Comparison of ENCODE assay signal across 14 mouse cellular contexts in the genomic region with DNA sequence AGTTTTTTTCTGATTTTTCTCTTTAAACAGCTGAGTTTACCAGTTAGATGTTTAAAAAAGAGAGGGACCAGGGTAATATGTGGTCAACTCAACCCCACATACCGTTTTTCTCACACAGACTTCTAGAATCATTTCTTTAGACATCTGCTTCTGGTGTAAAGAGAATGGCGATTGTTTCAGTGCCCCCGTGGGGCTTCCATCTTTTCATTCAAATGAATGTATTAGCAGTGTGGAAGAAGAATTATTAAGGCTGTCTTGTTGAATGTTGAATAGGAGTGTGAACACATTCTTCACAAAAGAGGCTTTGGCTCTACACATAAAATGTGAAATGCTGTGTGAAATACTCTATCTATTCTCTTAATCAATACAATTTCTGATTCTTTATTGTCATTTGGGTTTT.
"Had no signal": no experiment of that assay in that cellular context is flagged by ENCODE, and none has a peak within 500 bp of the region (broad histone marks: within the 10 kb centered on the region; RNA-seq: fewer than 3 reads in every experiment).

No protein-coding gene starts in this region.

- H3K9ac ChIP-seq: limb, embryonic 15.5 days; liver, embryonic 12.5 days; lung, embryonic 14.5 days had no signal

- H3K27me3 ChIP-seq: limb, embryonic 15.5 days; liver, embryonic 12.5 days had no signal

- H3K27ac ChIP-seq: left cerebral cortex, adult 2 months; limb, embryonic 15.5 days; liver, embryonic 12.5 days had no signal

- DNase-seq: kidney, adult 8-10 months; kidney, postnatal 25 days; lung, embryonic 14.5 days; lung, postnatal 10 days; lung, postnatal 4 days; right cerebral cortex, postnatal 4 days; spleen, adult 18-20 months; thymus, adult 18-20 months; thymus, postnatal 14 days had no signal

- H3K4me1 ChIP-seq: limb, embryonic 15.5 days; liver, embryonic 12.5 days had no signal

- H3K4me2 ChIP-seq: limb, embryonic 15.5 days; liver, embryonic 12.5 days; lung, embryonic 14.5 days had no signal

- ATAC-seq: intestine, postnatal 0 days; liver, embryonic 12.5 days had no signal

- H3K9me3 ChIP-seq: limb, embryonic 15.5 days; liver, embryonic 12.5 days had no signal

- H3K4me3 ChIP-seq: left cerebral cortex, adult 2 months; limb, embryonic 15.5 days; liver, embryonic 12.5 days; myocyte had no signal

- H3K36me3 ChIP-seq: limb, embryonic 15.5 days; liver, embryonic 12.5 days had no signal
